In genomic region chr4:124659251-124660217, GRCm38 (mm10) we compare ENCODE assay signal across 9 mouse cellular contexts. TPM values are rescaled to one million over a fixed set of nuclear protein-coding genes. Genes with fewer than 3 reads are reported as not detected.
A peak's percentile ranks its signal among the peaks of the same experiment; 100 is the strongest.
DNase-seq lines count a peak whose midpoint lies in the region; ATAC-seq lines count a peak whose summit lies in the region.
"Had no signal": no experiment of that assay in that cellular context is flagged by ENCODE, and none has a peak within 500 bp of the region (broad histone marks: within the 10 kb centered on the region; RNA-seq: fewer than 3 reads in every experiment).

No protein-coding gene starts in this region.

- DNase-seq in kidney, adult 11 months, result no peak
- DNase-seq in intestine, embryonic 14.5 days (ENCODE audit: low spot score), result peak; percentile 76
- DNase-seq in neural tube, embryonic 11.5 days (ENCODE audit: low spot score), result no peak
- no peak for DNase-seq in layer of hippocampus, postnatal 14 days (ENCODE audit: low spot score in 2 of 2)
- DNase-seq in spleen, adult 12 weeks (ENCODE audit: low spot score), result no peak
- DNase-seq in frontal cortex, postnatal 14 days (ENCODE audit: low spot score in 2 of 2), result no peak

- peak overlapping the region; percentile 97 for H3K4me2 ChIP-seq in kidney, embryonic 15.5 days
- peak overlapping the region; percentile 97 for H3K4me2 ChIP-seq in embryonic facial prominence, embryonic 12.5 days (replicated peaks)
- peak overlapping the region; percentile 37 for H3K4me2 ChIP-seq in intestine, embryonic 14.5 days (ENCODE audit: low read length)
- H3K4me2 ChIP-seq in neural tube, embryonic 11.5 days (ENCODE audit: low read depth), result peak overlapping the region; percentile 87

- no peaks in the 10 kb centered on the region for H3K9me3 ChIP-seq in kidney, embryonic 15.5 days (replicated peaks)
- no peaks in the 10 kb centered on the region for H3K9me3 ChIP-seq in embryonic facial prominence, embryonic 12.5 days
- H3K9me3 ChIP-seq in intestine, embryonic 14.5 days (ENCODE audit: control insufficient read depth, low read length), result no peaks in the 10 kb centered on the region
- no peaks in the 10 kb centered on the region for H3K9me3 ChIP-seq in neural tube, embryonic 11.5 days (ENCODE audit: control insufficient read depth, low read length)

- peaks cover 40% of the 10 kb centered on the region for H3K4me1 ChIP-seq in kidney, embryonic 15.5 days
- H3K4me1 ChIP-seq in embryonic facial prominence, embryonic 12.5 days, result peaks cover 24% of the 10 kb centered on the region
- H3K4me1 ChIP-seq in intestine, embryonic 14.5 days (replicated peaks; ENCODE audit: control insufficient read depth, insufficient read depth, low read length), result peaks cover 14% of the 10 kb centered on the region
- peaks cover 19% of the 10 kb centered on the region for H3K4me1 ChIP-seq in neural tube, embryonic 11.5 days (ENCODE audit: control insufficient read depth, insufficient read depth, low read length)

- H3K27me3 ChIP-seq in kidney, embryonic 15.5 days, result peaks cover 97% of the 10 kb centered on the region
- peaks cover 87% of the 10 kb centered on the region for H3K27me3 ChIP-seq in embryonic facial prominence, embryonic 12.5 days
- peaks cover 92% of the 10 kb centered on the region for H3K27me3 ChIP-seq in intestine, embryonic 14.5 days (replicated peaks; ENCODE audit: control insufficient read depth, insufficient read depth, low read length)
- peaks cover 82% of the 10 kb centered on the region for H3K27me3 ChIP-seq in neural tube, embryonic 11.5 days (ENCODE audit: control insufficient read depth, insufficient read depth, low read length)

- no peak overlapping the region for H3K9ac ChIP-seq in kidney, embryonic 15.5 days
- H3K9ac ChIP-seq in embryonic facial prominence, embryonic 12.5 days, result peak overlapping the region; percentile 40
- no peak overlapping the region for H3K9ac ChIP-seq in intestine, embryonic 14.5 days (ENCODE audit: low read length)
- peak overlapping the region; percentile 56 for H3K9ac ChIP-seq in neural tube, embryonic 11.5 days (ENCODE audit: low read length)

- no peak for ATAC-seq in kidney, embryonic 15.5 days (replicated peaks; ENCODE audit: low FRiP score)
- no peak for ATAC-seq in embryonic facial prominence, embryonic 12.5 days (ENCODE audit: insufficient number of reproducible peaks, insufficient read depth, low FRiP score, low TSS enrichment)
- ATAC-seq in intestine, embryonic 14.5 days (replicated peaks; ENCODE audit: low FRiP score, low TSS enrichment, low read depth), result no peak
- no peak for ATAC-seq in neural tube, embryonic 11.5 days (ENCODE audit: insufficient read depth, low FRiP score, low TSS enrichment)

- peak overlapping the region; percentile 59 for H3K4me3 ChIP-seq in kidney, embryonic 15.5 days (replicated peaks)
- peak overlapping the region; percentile 34 for H3K4me3 ChIP-seq in embryonic facial prominence, embryonic 12.5 days
- peak overlapping the region; percentile 23 for H3K4me3 ChIP-seq in intestine, embryonic 14.5 days (ENCODE audit: low read depth, low read length)
- H3K4me3 ChIP-seq in neural tube, embryonic 11.5 days (ENCODE audit: low read depth, low read length), result peak overlapping the region; percentile 56

- WGBS in kidney, embryonic 15.5 days, result 2% methylated on average over 68 of the region's 68 CpGs
- under 1% methylated on average over 68 of the region's 68 CpGs for WGBS in embryonic facial prominence, embryonic 12.5 days
- WGBS in intestine, embryonic 14.5 days, result 2% methylated on average over 67 of the region's 68 CpGs
- under 1% methylated on average over 68 of the region's 68 CpGs for WGBS in neural tube, embryonic 11.5 days

- H3K36me3 ChIP-seq in kidney, embryonic 15.5 days, result no peaks in the 10 kb centered on the region
- H3K36me3 ChIP-seq in embryonic facial prominence, embryonic 12.5 days, result no peaks in the 10 kb centered on the region
- no peaks in the 10 kb centered on the region for H3K36me3 ChIP-seq in intestine, embryonic 14.5 days (ENCODE audit: control insufficient read depth, insufficient read depth, low read length)
- no peaks in the 10 kb centered on the region for H3K36me3 ChIP-seq in neural tube, embryonic 11.5 days (ENCODE audit: control insufficient read depth, insufficient read depth, low read length)

- no peak overlapping the region for H3K27ac ChIP-seq in kidney, embryonic 15.5 days
- H3K27ac ChIP-seq in embryonic facial prominence, embryonic 12.5 days, result no peak overlapping the region
- H3K27ac ChIP-seq in intestine, embryonic 14.5 days (ENCODE audit: low read depth), result no peak overlapping the region
- no peak overlapping the region for H3K27ac ChIP-seq in neural tube, embryonic 11.5 days (ENCODE audit: low read depth, low read length)

RNA-seq across cellular contexts. Expression of gene Pou3f1, which starts 2.9 kb away (rescaled TPM):
- 0.62 and 0.69 TPM in 2 replicates for polyA plus RNA-seq in kidney, embryonic 15.5 days (2015; fragmentation: Nextera tagmentation; extraction: Ambion mirVana)
- 2.9 and 3.6 TPM in 2 replicates for polyA plus RNA-seq in embryonic facial prominence, embryonic 12.5 days (2016; fragmentation: Nextera tagmentation; extraction: Ambion mirVana)
- 0.17 and 0.27 TPM in 2 replicates for polyA plus RNA-seq in intestine, embryonic 14.5 days (2014; fragmentation: Nextera tagmentation; extraction: Ambion mirVana)
- polyA plus RNA-seq in neural tube, embryonic 11.5 days (2014; fragmentation: Nextera tagmentation; extraction: Ambion mirVana), result 17.0 and 17.1 TPM in 2 replicates
- 10 to 100 TPM; 33.0 to 41.2 TPM for total RNA-seq in layer of hippocampus, postnatal 14 days (2021)
- total RNA-seq: MEL had no signal

RNA-seq across cellular contexts. Expression of gene Utp11, which starts 33.9 kb away (rescaled TPM):
- polyA plus RNA-seq in kidney, embryonic 15.5 days (2015; fragmentation: Nextera tagmentation; extraction: Ambion mirVana), result 78.5 and 81.9 TPM in 2 replicates
- polyA plus RNA-seq in embryonic facial prominence, embryonic 12.5 days (2016; fragmentation: Nextera tagmentation; extraction: Ambion mirVana), result 81.1 and 86.4 TPM in 2 replicates
- 57.6 and 65.6 TPM in 2 replicates for polyA plus RNA-seq in intestine, embryonic 14.5 days (2014; fragmentation: Nextera tagmentation; extraction: Ambion mirVana)
- polyA plus RNA-seq in neural tube, embryonic 11.5 days (2014; fragmentation: Nextera tagmentation; extraction: Ambion mirVana), result 54.0 and 56.7 TPM in 2 replicates
- total RNA-seq in layer of hippocampus, postnatal 14 days (2021), result 10 to 100 TPM; 15.5 to 17.5 TPM

RNA-seq across cellular contexts. Expression of gene Fhl3, which starts 41.0 kb away (rescaled TPM):
- polyA plus RNA-seq in kidney, embryonic 15.5 days (2015; fragmentation: Nextera tagmentation; extraction: Ambion mirVana), result 8.4 and 12.4 TPM in 2 replicates
- 12.5 and 14.3 TPM in 2 replicates for polyA plus RNA-seq in embryonic facial prominence, embryonic 12.5 days (2016; fragmentation: Nextera tagmentation; extraction: Ambion mirVana)
- polyA plus RNA-seq in intestine, embryonic 14.5 days (2014; fragmentation: Nextera tagmentation; extraction: Ambion mirVana), result 12.9 and 13.6 TPM in 2 replicates
- 6.2 and 6.5 TPM in 2 replicates for polyA plus RNA-seq in neural tube, embryonic 11.5 days (2014; fragmentation: Nextera tagmentation; extraction: Ambion mirVana)
- total RNA-seq in layer of hippocampus, postnatal 14 days (2021), result 1 to 10 TPM; 4.5 to 4.9 TPM

RNA-seq across cellular contexts. Expression of gene 3100002H09Rik, which starts 48.9 kb away (rescaled TPM):
- polyA plus RNA-seq in kidney, embryonic 15.5 days (2015; fragmentation: Nextera tagmentation; extraction: Ambion mirVana), result not detected in 2 replicates
- polyA plus RNA-seq in embryonic facial prominence, embryonic 12.5 days (2016; fragmentation: Nextera tagmentation; extraction: Ambion mirVana), result 0.36 TPM in 1 of 2 replicates, not detected in the other
- not detected in 2 replicates for polyA plus RNA-seq in intestine, embryonic 14.5 days (2014; fragmentation: Nextera tagmentation; extraction: Ambion mirVana)
- 0.54 and 0.57 TPM in 2 replicates for polyA plus RNA-seq in neural tube, embryonic 11.5 days (2014; fragmentation: Nextera tagmentation; extraction: Ambion mirVana)
- total RNA-seq in layer of hippocampus, postnatal 14 days (2021), result under 1 TPM; 0.45 to 0.92 TPM
- total RNA-seq: MEL had no signal

RNA-seq across cellular contexts. Expression of gene Sf3a3, which starts 55.0 kb away (rescaled TPM):
- 171 and 175 TPM in 2 replicates for polyA plus RNA-seq in kidney, embryonic 15.5 days (2015; fragmentation: Nextera tagmentation; extraction: Ambion mirVana)
- 205 and 210 TPM in 2 replicates for polyA plus RNA-seq in embryonic facial prominence, embryonic 12.5 days (2016; fragmentation: Nextera tagmentation; extraction: Ambion mirVana)
- polyA plus RNA-seq in intestine, embryonic 14.5 days (2014; fragmentation: Nextera tagmentation; extraction: Ambion mirVana), result 142 and 164 TPM in 2 replicates
- polyA plus RNA-seq in neural tube, embryonic 11.5 days (2014; fragmentation: Nextera tagmentation; extraction: Ambion mirVana), result 196 TPM in 2 replicates
- total RNA-seq in layer of hippocampus, postnatal 14 days (2021), result 10 to 100 TPM; 33.2 to 35.7 TPM

Comparison
In these comparisons a context has a peak if more than half of its experiments do, and no peak if none do; other contexts are left out.
1. H3K4me2 ChIP-seq: peak in every context shown above with its lines; median percentile 97 in kidney, embryonic 15.5 days; 97 in embryonic facial prominence, embryonic 12.5 days; 87 in neural tube, embryonic 11.5 days; 37 in intestine, embryonic 14.5 days.
2. H3K9ac ChIP-seq: peak in embryonic facial prominence, embryonic 12.5 days (single experiment) and neural tube, embryonic 11.5 days (single experiment); none in kidney, embryonic 15.5 days (single experiment) and intestine, embryonic 14.5 days (single experiment).
3. Peak in every context shown above with its lines, with median percentiles within 50 percentile points of each other: H3K4me3 ChIP-seq.